Mouse (Mus musculus): ENCODE data around the gene Cdkal1.

- TF ChIP-seq POLR2A (IDR thresholded peaks at IDR 0.05; ENCODE audit: borderline replicate concordance, extremely low read depth, insufficient read depth, insufficient read length, poor library complexity, severe bottlenecking) (no peak), CTCF (IDR thresholded peaks at IDR 0.05; ENCODE audit: borderline replicate concordance, extremely low read depth, insufficient read depth, insufficient read length) (no peak)
These were observed 4.6 kb upstream of the Cdkal1 start for GRCm38 (mm10) chr13:29860087-29860486.

Data from brain, embryonic 14.5 days (tissue).